Mouse (Mus musculus) lung, adult 2 months (tissue): Measurements from ENCODE around the gene Ncapg.

Source experiments
- CTCF ChIP-seq: fragments of 200-500 bp; IDR thresholded peaks from 2 replicates; pipeline ENCODE4 v1.5.1; 2011; ENCODE audit warnings: mild to moderate bottlenecking, low read length, control low read depth; ENCODE audit not compliant: insufficient read depth
- POLR2A ChIP-seq: fragments of 200-500 bp; IDR thresholded peaks from 2 replicates; pipeline ENCODE4 v1.6.1; 2011; ENCODE audit warnings: low read depth, mild to moderate bottlenecking, control low read depth, low read length, borderline replicate concordance; ENCODE audit errors: extremely low read depth

- no peak for TF ChIP-seq CTCF
- TF ChIP-seq POLR2A = no peak
Measured at GRCm38 (mm10) chr5:45669234-45669597, 503 bp upstream of the Ncapg start.
